20 mouse cellular contexts compared by ENCODE assay signal in genomic region chr16:52100466-52100865, GRCm38 (mm10).
DNase-seq lines count a peak whose midpoint lies in the region; ATAC-seq and TF ChIP-seq lines count a peak whose summit lies in the region.
"Had no signal": no experiment of that assay in that cellular context is flagged by ENCODE, and none has a peak within 500 bp of the region (broad histone marks: within the 10 kb centered on the region; RNA-seq: fewer than 3 reads in every experiment).

No protein-coding gene starts in this region.

- POLR2A ChIA-PET in Patski (lab: Charles Lee), result no interaction called here

- no peak for TF ChIP-seq POLR2A in kidney, adult 2 months (IDR thresholded peaks at IDR 0.05; ENCODE audit: low read depth, low read length)

- H3K4me1 ChIP-seq in heart, embryonic 13.5 days, result peaks cover 46% of the 10 kb centered on the region
- H3K4me1 ChIP-seq in kidney, adult 2 months (ENCODE audit: control insufficient read depth, insufficient read depth, low read length), result peaks cover 6% of the 10 kb centered on the region; the same call in 1 of the 2 replicates
- H3K4me1 ChIP-seq in kidney, embryonic 15.5 days, result peaks cover 14% of the 10 kb centered on the region
- H3K4me1 ChIP-seq: forebrain, embryonic 13.5 days; hindbrain, embryonic 15.5 days had no signal

- TF ChIP-seq CTCF in kidney, adult 2 months (conservative IDR thresholded peaks at IDR 0.05; ENCODE audit: insufficient read depth, insufficient read length, low read depth, low read length), result no peak
- no peak for TF ChIP-seq CTCF in Patski (IDR thresholded peaks at IDR 0.05)

- intact Hi-C loops in heart, postnatal 10 days (cut with DNase I), result no loop called here

- WGBS in heart, embryonic 13.5 days, result 60% methylated on average over 6 of the region's 6 CpGs
- 49% methylated on average over 6 of the region's 6 CpGs for WGBS in kidney, adult 2 months
- WGBS in kidney, embryonic 15.5 days, result 68% methylated on average over 6 of the region's 6 CpGs

- ATAC-seq in heart, embryonic 13.5 days (ENCODE audit: extremely low read depth, insufficient number of reproducible peaks, low FRiP score, low TSS enrichment), result no peak
- ATAC-seq in kidney, embryonic 15.5 days (replicated peaks; ENCODE audit: low FRiP score), result no peak
- peak; percentile 58 for ATAC-seq in Patski
- ATAC-seq: forebrain, embryonic 13.5 days; forebrain, postnatal 0 days had no signal

- CTCF ChIA-PET in Patski (lab: Charles Lee), result no interaction called here

- H3K4me3 ChIP-seq in heart, embryonic 13.5 days, result no peak overlapping the region
- no peak overlapping the region for H3K4me3 ChIP-seq in kidney, adult 2 months (ENCODE audit: insufficient read depth, low read depth, low read length)
- no peak overlapping the region for H3K4me3 ChIP-seq in kidney, embryonic 15.5 days (replicated peaks)
- H3K4me3 ChIP-seq: embryonic facial prominence, embryonic 13.5 days; forebrain, embryonic 13.5 days; heart, embryonic 10.5 days; hindbrain, embryonic 15.5 days had no signal

- peak overlapping the region; percentile 21 for H3K27ac ChIP-seq in heart, embryonic 13.5 days (replicated peaks)
- no peak overlapping the region for H3K27ac ChIP-seq in kidney, adult 2 months (ENCODE audit: insufficient read depth, low read depth, low read length)
- H3K27ac ChIP-seq in kidney, embryonic 15.5 days, result no peak overlapping the region
- H3K27ac ChIP-seq: embryonic facial prominence, embryonic 13.5 days; forebrain, embryonic 13.5 days; heart, embryonic 10.5 days; hindbrain, embryonic 15.5 days had no signal

- no peak overlapping the region for H3K4me2 ChIP-seq in heart, embryonic 13.5 days
- H3K4me2 ChIP-seq in kidney, embryonic 15.5 days, result no peak overlapping the region
- H3K4me2 ChIP-seq: embryonic facial prominence, embryonic 13.5 days; forebrain, embryonic 13.5 days; hindbrain, embryonic 15.5 days had no signal

- no peaks in the 10 kb centered on the region for H3K9me3 ChIP-seq in heart, embryonic 13.5 days
- no peaks in the 10 kb centered on the region for H3K9me3 ChIP-seq in kidney, embryonic 15.5 days (replicated peaks)
- H3K9me3 ChIP-seq: embryonic facial prominence, embryonic 13.5 days; forebrain, embryonic 13.5 days; heart, embryonic 10.5 days; hindbrain, embryonic 15.5 days had no signal

- no peak overlapping the region for H3K9ac ChIP-seq in heart, embryonic 13.5 days
- H3K9ac ChIP-seq in kidney, embryonic 15.5 days, result no peak overlapping the region
- H3K9ac ChIP-seq: embryonic facial prominence, embryonic 13.5 days; forebrain, embryonic 13.5 days; forebrain, postnatal 0 days; hindbrain, embryonic 15.5 days had no signal

- in situ Hi-C loops in Patski (cut with MboI; ENCODE audit: low pct_unique_long_range_greater_than_20kb), result no loop called here

- H3K36me3 ChIP-seq in heart, embryonic 13.5 days, result peaks cover 7% of the 10 kb centered on the region; the same call in 1 of the 2 replicates
- no peaks in the 10 kb centered on the region for H3K36me3 ChIP-seq in kidney, adult 2 months (ENCODE audit: control insufficient read depth, insufficient read depth, low read length)
- peaks cover 17% of the 10 kb centered on the region for H3K36me3 ChIP-seq in kidney, embryonic 15.5 days
- H3K36me3 ChIP-seq: hindbrain, embryonic 15.5 days had no signal

- H3K27me3 ChIP-seq in heart, embryonic 13.5 days (replicated peaks), result no peaks in the 10 kb centered on the region
- no peaks in the 10 kb centered on the region for H3K27me3 ChIP-seq in kidney, adult 2 months (replicated peaks; ENCODE audit: control insufficient read depth, insufficient read depth, low read length)
- no peaks in the 10 kb centered on the region for H3K27me3 ChIP-seq in kidney, embryonic 15.5 days
- H3K27me3 ChIP-seq in Patski, result no peaks in the 10 kb centered on the region
- H3K27me3 ChIP-seq: CH12.LX; embryonic facial prominence, embryonic 13.5 days; forebrain, embryonic 13.5 days; hindbrain, embryonic 15.5 days had no signal

- DNase-seq in heart, postnatal 10 days, result no peak
- peak; percentile 67 for DNase-seq in kidney, adult 2 months
- DNase-seq in Patski (ENCODE audit: low read depth, low spot score), result no peak
- DNase-seq in kidney, postnatal 14 days, result peak; percentile 35
- DNase-seq in left cerebral cortex, adult 11 months (ENCODE audit: low spot score), result no peak
- DNase-seq: adrenal gland, adult 2 months; adrenal gland, postnatal 25 days; cerebellum, adult 18-20 months; cerebellum, adult 9-11 months; cerebellum, postnatal 36 days; forebrain, postnatal 0 days; gastrocnemius, postnatal 25 days; heart, adult 18-20 months had no signal

Comparison
In these comparisons a context has a peak if more than half of its experiments do, and no peak if none do; other contexts are left out.
1. DNase-seq: peak in kidney, adult 2 months (single experiment) and kidney, postnatal 14 days (single experiment); none in heart, postnatal 10 days (0 of 2), Patski (single experiment) and left cerebral cortex, adult 11 months (single experiment).